Mouse (Mus musculus) adrenal gland, postnatal 25 days (tissue): ENCODE measurements around the gene 1700037H04Rik. TPM values are rescaled to one million over a fixed set of nuclear protein-coding genes. Genes with fewer than 3 reads are reported as not detected.

ENCODE experiments used
- DNase-seq: peaks from one replicate; pipeline ENCODE4 v3.0.0; 2021; ENCODE audit warnings: mixed read lengths
- long read RNA-seq: library from polyadenylated mRNA; stranded (forward); transcript quantifications from one replicate; pipeline ENCODE4 v2.0.0, GENCODE M21; 2021
- total RNA-seq: library from RNA; stranded (reverse); gene quantifications from 2 replicates; pipeline ENCODE4 v1.2.3, GENCODE M21; 2021

Gene 1700037H04Rik
- 59.8 and 74.8 TPM in 2 replicates for total RNA-seq
- long read RNA-seq, transcript 1700037H04Rik-202 (6 exons, 1,241 nt): major isoform, 43 of 68 reads
- long read RNA-seq, transcript 1700037H04Rik-204 (3 exons, 1,647 nt): minor isoform, 7 of 68 reads
- long read RNA-seq, partial matches to known transcripts: 3 of 68 reads
- long read RNA-seq, other reads (novel, unspliced or antisense): 13 of 68 reads

GRCm38 (mm10) chr2:131159938-131160581 lies at the start of gene 1700037H04Rik:
TSS of gene 1700037H04Rik (minus strand) at chr2:131160081.
- peak; percentile 95 for DNase-seq

GRCm38 (mm10) chr2:131209125-131209795 lies 49.4 kb upstream of the 1700037H04Rik start:
- no peak for DNase-seq

- DNase-seq: no peak
Measured at GRCm38 (mm10) chr2:131208356-131208755, 48.5 kb upstream of the 1700037H04Rik start.

- no peak for DNase-seq
Measured at GRCm38 (mm10) chr2:131206778-131207177, 46.9 kb upstream of the 1700037H04Rik start, which contains the start of gene Ap5s1. TSS of gene Ap5s1 (plus strand) at chr2:131207078.

- no peak for DNase-seq
Measured at GRCm38 (mm10) chr2:131205521-131206182, 45.8 kb upstream of the 1700037H04Rik start.

GRCm38 (mm10) chr2:131204410-131204981 lies 44.6 kb upstream of the 1700037H04Rik start:
- DNase-seq: peak; percentile 87

- no peak for DNase-seq
Measured at GRCm38 (mm10) chr2:131203816-131204409, 44.0 kb upstream of the 1700037H04Rik start.

GRCm38 (mm10) chr2:131201262-131201661 lies 41.4 kb upstream of the 1700037H04Rik start:
- DNase-seq: no peak

GRCm38 (mm10) chr2:131200710-131201109 lies 40.8 kb upstream of the 1700037H04Rik start:
- DNase-seq: no peak

- no peak for DNase-seq
Measured at GRCm38 (mm10) chr2:131196606-131197316, 36.9 kb upstream of the 1700037H04Rik start.

- DNase-seq: no peak
Measured at GRCm38 (mm10) chr2:131191005-131191390, 31.1 kb upstream of the 1700037H04Rik start.

GRCm38 (mm10) chr2:131190344-131191004 lies 30.6 kb upstream of the 1700037H04Rik start:
- no peak for DNase-seq

GRCm38 (mm10) chr2:131189521-131190309 lies 29.8 kb upstream of the 1700037H04Rik start:
- no peak for DNase-seq

GRCm38 (mm10) chr2:131188311-131188710 lies 28.4 kb upstream of the 1700037H04Rik start:
- no peak for DNase-seq

GRCm38 (mm10) chr2:131187602-131187922 lies 27.7 kb upstream of the 1700037H04Rik start:
- DNase-seq: no peak

- DNase-seq: peak; percentile 86
Measured at GRCm38 (mm10) chr2:131186771-131187601, 27.1 kb upstream of the 1700037H04Rik start, which contains the start of the genes Cdc25b and Spef1. TSS of gene Cdc25b (plus strand) at chr2:131186949. TSS of gene Spef1 (minus strand) at chr2:131187282.

- no peak for DNase-seq
Measured at GRCm38 (mm10) chr2:131186343-131186742, 26.5 kb upstream of the 1700037H04Rik start.

- peak; percentile 88 for DNase-seq
Measured at GRCm38 (mm10) chr2:131179990-131180587, 20.2 kb upstream of the 1700037H04Rik start, which contains the start of gene Cenpb. TSS of gene Cenpb (minus strand) at chr2:131180067.
